Mouse (Mus musculus) cerebellum, adult 2 months (tissue): ENCODE results near the gene Zfp524. TPM values are rescaled to one million over a fixed set of nuclear protein-coding genes. Genes with fewer than 3 reads are reported as not detected.

Source experiments
- DNase-seq, 2 experiments: peaks; one replicate each; pipeline ENCODE4 v3.0.0; 2021
- H3K27ac ChIP-seq: fragments of 200-500 bp; 2 replicates; pipeline ENCODE4 v1.5.1; 2012; ENCODE audit warnings: low read length, control low read depth, inconsistent platforms; ENCODE audit not compliant: insufficient read depth
- H3K27me3 ChIP-seq: fragments of 200-500 bp; 2 replicates; pipeline ENCODE4 v1.6.1; 2012; ENCODE audit warnings: inconsistent platforms, mild to moderate bottlenecking, low read length, moderate library complexity; ENCODE audit not compliant: control insufficient read depth, insufficient read depth
- H3K4me1 ChIP-seq: fragments of 200-500 bp; 2 replicates; pipeline ENCODE4 v1.6.1; 2011; ENCODE audit warnings: low read length; ENCODE audit not compliant: control insufficient read depth, insufficient read depth
- H3K4me3 ChIP-seq: fragments of 200-500 bp; replicated peaks from 2 replicates; pipeline ENCODE3; 2011; ENCODE audit warnings: mild to moderate bottlenecking, low read depth, low read length, control low read depth; ENCODE audit not compliant: insufficient read depth
- CTCF ChIP-seq: fragments of 200-500 bp; IDR thresholded peaks from 2 replicates; pipeline ENCODE4 v1.5.1; 2011; ENCODE audit warnings: low read depth, mild to moderate bottlenecking, control low read depth, low read length, moderate library complexity, borderline replicate concordance; ENCODE audit not compliant: insufficient read depth
- POLR2A ChIP-seq: fragments of 200-500 bp; IDR thresholded peaks from 2 replicates; pipeline ENCODE4 v1.6.1; 2011; ENCODE audit warnings: low read length, control low read depth, borderline replicate concordance; ENCODE audit not compliant: insufficient read depth
- WGBS: fragments of 180-500 bp; shearing (Covaris S2); methylation state at CpG from one replicate; pipeline ENCODE4 v1.1.7; 2018; 5-methylcytosine and 5-hydroxymethylcytosine counted together
- polyA plus RNA-seq: library from polyadenylated mRNA; depleted of rRNA; stranded (reverse); fragments of >200 nt; gene quantifications from 2 replicates; pipeline ENCODE4 v1.2.3, GENCODE M21; 2012

Gene Zfp524
- polyA plus RNA-seq, 1 experiment = 14.9 TPM

GRCm38 (mm10) chr7:5035628-5036027, 21.4 kb downstream of the Zfp524 start:
- no peak for DNase-seq
- H3K27ac ChIP-seq = no peak overlapping the region
- no peaks in the 10 kb centered on the region for H3K27me3 ChIP-seq
- TF ChIP-seq CTCF (no peak), POLR2A (no peak)
- no peak overlapping the region for H3K4me3 ChIP-seq
- H3K4me1 ChIP-seq = no peaks in the 10 kb centered on the region
- WGBS = 95% methylated on average over 17 of the region's 17 CpGs

GRCm38 (mm10) chr7:5036136-5036535, 21.9 kb downstream of the Zfp524 start:
- no peak for DNase-seq
- TF ChIP-seq POLR2A (no peak), CTCF (no peak)
- H3K27me3 ChIP-seq = no peaks in the 10 kb centered on the region
- WGBS = 94% methylated on average over 9 of the region's 9 CpGs
- no peak overlapping the region for H3K27ac ChIP-seq
- H3K4me3 ChIP-seq = no peak overlapping the region
- no peaks in the 10 kb centered on the region for H3K4me1 ChIP-seq

GRCm38 (mm10) chr7:5037026-5037425, 22.8 kb downstream of the Zfp524 start:
- 93% methylated on average over 7 of the region's 7 CpGs for WGBS
- Histone ChIP-seq H3K27ac (no peak overlapping the region), H3K4me1 (no peaks in the 10 kb centered on the region), H3K27me3 (no peaks in the 10 kb centered on the region), H3K4me3 (no peak overlapping the region)
- DNase-seq = no peak
- no peak for TF ChIP-seq POLR2A
- TF ChIP-seq CTCF = no peak

- H3K27me3 ChIP-seq = no peaks in the 10 kb centered on the region
- H3K4me1 ChIP-seq = no peaks in the 10 kb centered on the region
- H3K4me3 ChIP-seq = peak overlapping the region; percentile 82
- DNase-seq = no peak
- TF ChIP-seq POLR2A (no peak), CTCF (no peak)
- H3K27ac ChIP-seq = no peak overlapping the region; the same call in 1 of the 2 replicates
- 84% methylated on average over 8 of the region's 8 CpGs for WGBS
Observed at GRCm38 (mm10) chr7:5037467-5037866, 23.3 kb downstream of the Zfp524 start.

GRCm38 (mm10) chr7:5038109-5038732, 24.0 kb downstream of the Zfp524 start, which contains the start of gene Zfp784:
TSS of gene Zfp784 (minus strand) at chr7:5038446.
- Histone ChIP-seq H3K27me3 (no peaks in the 10 kb centered on the region), H3K4me1 (no peaks in the 10 kb centered on the region), H3K4me3 (peak within 1 kb of the TSS; percentile 82), H3K27ac (peak within 1 kb of the TSS; percentile 94)
- peak; percentile 92 to 96 for DNase-seq
- TF ChIP-seq POLR2A (peak; percentile 72), CTCF (no peak)
- WGBS = 2% methylated on average over 48 of the region's 48 CpGs

- H3K4me1 ChIP-seq = no peaks in the 10 kb centered on the region
- TF ChIP-seq POLR2A = no peak
- TF ChIP-seq CTCF = no peak
- H3K27ac ChIP-seq = no peak overlapping the region
- no peaks in the 10 kb centered on the region for H3K27me3 ChIP-seq
- 27% methylated on average over 5 of the region's 5 CpGs for WGBS
- DNase-seq = no peak
- H3K4me3 ChIP-seq = no peak overlapping the region
Observed at GRCm38 (mm10) chr7:5038940-5039339, 24.7 kb downstream of the Zfp524 start.

GRCm38 (mm10) chr7:5044981-5045380, 30.8 kb downstream of the Zfp524 start:
- Histone ChIP-seq H3K27ac (no peak overlapping the region), H3K27me3 (no peaks in the 10 kb centered on the region), H3K4me1 (no peaks in the 10 kb centered on the region), H3K4me3 (no peak overlapping the region)
- WGBS = 78% methylated on average over 2 of the region's 2 CpGs
- DNase-seq = no peak
- TF ChIP-seq CTCF (no peak), POLR2A (no peak)

- H3K27me3 ChIP-seq = no peaks in the 10 kb centered on the region
- TF ChIP-seq CTCF (no peak), POLR2A (no peak)
- H3K4me1 ChIP-seq = peaks cover 6% of the 10 kb centered on the region; the same call in 1 of the 2 replicates
- no peak overlapping the region for H3K4me3 ChIP-seq
- 76% methylated on average over 2 of the region's 2 CpGs for WGBS
- H3K27ac ChIP-seq = no peak overlapping the region
- no peak for DNase-seq
Observed at GRCm38 (mm10) chr7:5046112-5046511, 31.9 kb downstream of the Zfp524 start.
